Mouse (Mus musculus) neural tube, embryonic 10.5 days (tissue): ENCODE results near the gene Ppm1h.
"Not testable (repeated sequence)": the region's sequence is repeated elsewhere in the genome, so short reads cannot be mapped to it uniquely, and the experiment has no call there.

Source experiments
- DNase-seq: peaks from one replicate; pipeline ENCODE4 v3.0.0-alpha.2; 2017; ENCODE audit warnings: low spot score; ENCODE audit errors: extremely low spot score

The Ppm1h gene

DNA sequence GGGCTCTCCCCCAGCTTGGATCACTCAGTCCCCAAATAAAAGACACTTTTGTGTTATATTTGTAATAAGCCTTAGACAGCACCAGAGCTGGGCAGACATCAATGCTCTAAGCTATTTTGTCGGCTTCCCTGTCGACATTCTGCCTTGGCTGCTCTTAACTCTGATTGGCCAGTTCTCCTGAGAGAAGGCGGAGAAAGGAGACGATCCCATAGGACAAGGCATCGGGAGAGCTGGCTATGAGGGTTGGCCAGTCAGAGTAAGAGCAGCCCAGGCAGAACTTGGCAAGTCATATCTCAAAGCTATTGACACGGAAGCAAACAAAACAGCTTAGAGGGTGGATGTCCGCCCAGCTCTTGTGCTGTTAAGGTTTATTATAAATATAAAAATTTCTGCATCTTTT lies 243.7 kb downstream of the Ppm1h start:
- DNase-seq: no peak

- not testable (repeated sequence) for DNase-seq
Observed at GRCm38 (mm10) chr10:122924571-122924970, 246.0 kb downstream of the Ppm1h start.

- DNase-seq: no peak
Observed at GRCm38 (mm10) chr10:122926275-122926674, 247.7 kb downstream of the Ppm1h start.

GRCm38 (mm10) chr10:122930520-122930919 lies 252.0 kb downstream of the Ppm1h start:
- DNase-seq: no peak

DNA sequence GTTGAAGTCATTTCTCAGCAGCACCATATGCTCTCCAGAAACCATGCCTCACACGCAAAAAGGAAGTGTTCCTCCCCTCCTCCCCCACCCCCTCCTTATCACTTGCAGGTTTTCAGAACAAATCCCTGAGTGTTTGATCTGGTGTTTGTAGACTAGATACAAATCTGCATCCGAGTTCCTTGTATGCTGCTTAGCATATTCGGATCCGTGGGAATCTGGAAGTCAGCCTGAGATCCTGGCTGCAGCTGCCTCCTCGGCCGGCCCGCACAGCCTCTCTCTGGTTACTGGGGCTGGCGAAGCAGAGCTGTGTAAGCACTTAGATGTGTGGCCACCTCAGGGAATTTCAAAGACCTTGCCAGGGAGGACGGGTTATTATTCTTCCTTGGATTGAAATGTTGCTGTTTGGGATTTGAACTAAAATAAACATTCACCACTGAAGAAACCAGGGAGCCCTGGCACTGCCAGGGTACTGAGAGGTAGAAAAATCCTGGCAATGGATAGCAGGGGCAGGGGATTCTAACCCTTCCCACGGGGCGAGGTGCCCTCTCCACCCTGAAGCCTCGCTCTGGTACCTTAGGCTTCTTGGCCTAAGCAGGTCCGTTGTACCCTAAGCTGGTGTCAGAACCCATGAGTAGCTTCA lies 252.8 kb downstream of the Ppm1h start:
- peak; percentile 52 for DNase-seq

DNA sequence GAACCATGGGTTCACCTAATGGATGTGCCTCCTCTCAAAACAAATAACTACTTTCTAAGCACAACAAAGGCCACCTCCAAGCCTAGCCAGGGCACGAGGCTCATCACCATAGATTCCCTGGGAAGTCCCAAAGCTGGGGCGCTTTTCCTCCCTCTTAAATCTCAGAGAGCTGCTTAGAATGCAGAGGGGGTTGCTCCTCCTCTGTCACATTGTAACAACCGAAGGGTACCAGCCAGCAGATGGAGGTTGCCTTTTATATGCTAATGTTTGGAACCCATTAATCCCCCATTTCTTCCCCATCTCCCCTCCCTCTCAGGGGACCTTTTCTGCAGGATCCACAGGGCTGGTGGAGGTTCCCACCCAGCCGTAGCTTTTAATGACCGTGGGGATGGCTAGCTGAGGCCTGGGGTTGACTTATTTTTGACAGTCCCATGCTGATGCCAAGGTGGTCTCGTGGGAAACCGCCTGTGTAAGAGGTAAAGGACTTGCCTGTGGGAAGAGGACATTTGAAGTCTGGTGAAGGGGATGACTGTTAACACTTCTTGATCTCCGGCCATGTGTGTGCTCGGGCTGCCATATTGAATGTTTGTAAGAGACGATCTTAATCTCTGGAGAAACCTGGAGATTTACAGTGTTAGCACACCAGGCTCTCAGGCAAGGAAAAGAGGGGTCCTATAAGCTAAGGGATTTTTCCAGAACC lies 253.4 kb downstream of the Ppm1h start:
- no peak for DNase-seq

- no peak for DNase-seq
Observed at GRCm38 (mm10) chr10:122933053-122933838, 254.7 kb downstream of the Ppm1h start.

GRCm38 (mm10) chr10:122935406-122935805 lies 256.8 kb downstream of the Ppm1h start:
- DNase-seq: not testable (repeated sequence)

- DNase-seq: not testable (repeated sequence)
Observed at GRCm38 (mm10) chr10:122937380-122937779, 258.8 kb downstream of the Ppm1h start.

- DNase-seq: no peak
Observed at GRCm38 (mm10) chr10:122939546-122939945, 261.0 kb downstream of the Ppm1h start.

GRCm38 (mm10) chr10:122942771-122943170 lies 264.2 kb downstream of the Ppm1h start:
- DNase-seq: no peak

GRCm38 (mm10) chr10:122943824-122944223 lies 265.3 kb downstream of the Ppm1h start:
- DNase-seq: no peak

DNA sequence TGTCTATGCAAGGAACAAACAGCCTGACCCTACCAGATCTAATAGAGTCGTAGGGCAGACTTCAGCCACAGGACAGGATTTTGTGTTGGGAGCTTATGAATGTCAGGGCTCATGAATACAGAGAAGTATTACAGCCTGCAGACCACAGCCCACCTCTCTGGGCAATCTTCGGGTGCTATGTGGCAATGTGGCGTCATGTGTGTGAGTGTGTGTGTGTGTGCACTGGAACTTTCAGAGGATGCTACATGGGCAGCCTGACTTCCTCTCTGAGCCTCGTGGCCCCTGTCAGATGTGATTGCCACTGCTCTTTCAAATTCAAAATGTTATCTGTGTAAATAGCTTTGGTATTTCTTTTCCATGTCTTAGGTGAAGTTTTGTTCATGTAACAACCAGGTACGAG lies 266.3 kb downstream of the Ppm1h start:
- no peak for DNase-seq

- DNase-seq: no peak
Observed at GRCm38 (mm10) chr10:122950966-122951365, 272.4 kb downstream of the Ppm1h start.

DNA sequence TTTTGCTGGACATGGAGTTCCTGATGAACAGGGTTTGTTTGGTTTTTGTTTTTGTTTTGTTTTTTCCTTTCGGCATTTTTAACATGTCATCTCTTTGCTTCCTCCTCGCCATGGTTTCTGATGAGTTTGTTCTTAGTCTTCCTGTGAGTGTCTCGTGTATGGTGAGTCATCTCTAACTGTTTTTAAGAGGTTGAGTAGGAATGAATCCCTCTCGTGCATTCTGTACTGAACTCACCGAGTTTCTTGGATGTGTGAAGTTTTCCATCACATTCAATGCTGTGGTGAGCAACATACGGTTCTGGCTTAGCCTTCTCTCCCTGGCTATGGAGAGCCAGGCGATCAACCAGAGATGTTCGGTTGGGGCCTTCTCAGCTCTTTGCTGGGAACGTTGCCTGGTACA lies 275.0 kb downstream of the Ppm1h start:
- DNase-seq: no peak

DNA sequence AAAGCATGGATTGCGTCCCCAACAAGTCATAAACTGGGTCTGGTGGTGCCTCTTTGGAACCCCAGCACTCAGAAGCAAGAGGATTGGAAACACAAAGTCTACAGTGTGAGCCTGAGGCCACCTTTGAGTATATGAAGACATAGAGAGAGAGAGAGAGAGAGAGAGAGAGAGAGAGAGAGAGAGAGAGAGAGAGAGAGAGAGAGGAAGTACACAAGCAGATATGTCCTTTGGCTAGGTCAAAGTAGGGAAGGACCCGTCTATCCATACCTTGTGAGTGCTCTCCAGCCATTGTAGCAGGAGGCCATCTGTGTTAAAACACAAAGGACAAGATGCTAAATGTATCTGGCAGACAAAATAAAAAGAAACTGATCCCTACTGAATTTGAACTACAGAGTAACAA lies 279.4 kb downstream of the Ppm1h start:
- DNase-seq: no peak

GRCm38 (mm10) chr10:122958699-122959098 lies 280.1 kb downstream of the Ppm1h start:
- DNase-seq: no peak

DNA sequence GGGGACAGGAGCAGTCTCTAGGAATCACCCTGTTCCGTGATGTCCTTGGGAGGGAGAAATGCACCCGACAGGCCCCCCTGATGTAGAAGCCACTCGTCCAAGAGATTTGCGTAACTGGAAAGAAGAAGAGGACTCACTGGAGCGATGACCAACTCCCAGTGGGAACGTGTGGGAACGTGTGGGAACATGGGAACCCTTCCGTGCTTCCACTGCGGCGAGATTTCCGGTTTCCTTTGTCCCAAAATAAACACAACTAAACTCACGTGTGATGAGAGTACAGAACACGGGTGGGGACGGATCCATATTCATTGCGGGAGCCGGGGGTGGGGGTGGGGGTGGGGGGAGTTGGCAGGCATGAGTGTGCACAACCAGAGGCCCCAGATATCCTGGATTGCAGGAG lies 281.7 kb downstream of the Ppm1h start:
- no peak for DNase-seq

GRCm38 (mm10) chr10:122960738-122961137 lies 282.2 kb downstream of the Ppm1h start:
- no peak for DNase-seq

- DNase-seq: no peak
Observed at GRCm38 (mm10) chr10:122961494-122961893, 282.9 kb downstream of the Ppm1h start.

GRCm38 (mm10) chr10:122962651-122963050 lies 284.1 kb downstream of the Ppm1h start:
- DNase-seq: no peak
